Mouse (Mus musculus) frontal cortex, adult (tissue): ENCODE measurements at regions not wholly inside any gene's neighbourhood (a gene's known extent, or its start where the extent isn't known, plus 50 kb on each side); places are given as distances from the start of the nearest gene placed in this dataset.

Experiments
- ATAC-seq: cut with Nextera tagmentation; 2 replicates; pipeline ENCODE4 v1.9.2; 2017; ENCODE audit warnings: mild to moderate bottlenecking, moderate library complexity, mixed read lengths; ENCODE audit not compliant: low TSS enrichment

DNA sequence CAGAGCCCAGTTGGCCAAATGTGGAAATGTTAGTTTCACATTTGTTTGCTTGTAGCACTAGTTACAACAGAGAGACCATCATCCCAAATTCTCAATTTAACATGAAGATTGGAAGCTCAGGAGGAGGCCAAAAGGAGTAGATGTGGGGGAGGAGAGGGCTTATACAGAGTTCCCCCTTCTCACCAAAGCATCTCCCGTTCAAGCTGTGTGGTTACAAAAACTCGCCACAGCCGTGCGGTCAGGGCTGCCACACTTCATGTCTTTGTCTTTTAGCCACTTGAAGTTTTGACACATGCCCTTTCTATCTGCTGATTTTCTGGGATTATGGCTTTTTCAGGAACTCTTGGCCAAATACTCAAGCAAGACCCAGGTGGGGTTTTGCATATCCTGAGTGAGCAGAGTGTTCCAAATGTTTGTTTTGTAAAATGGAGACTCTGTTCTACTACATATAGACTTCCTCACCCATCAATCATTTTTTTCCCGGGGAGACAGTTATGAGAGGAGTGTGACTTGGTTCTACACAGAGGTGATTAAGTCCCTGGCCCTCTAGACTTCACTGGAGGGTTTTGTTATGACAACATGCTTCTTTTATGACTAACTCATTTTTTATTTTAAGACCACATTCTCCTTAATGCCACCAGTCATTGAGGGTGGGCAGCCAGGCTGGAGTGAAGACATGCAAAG, 605.4 kb upstream of the Sall1 start:
- ATAC-seq = no peak

- ATAC-seq = no peak
These were observed 603.0 kb upstream of the Sall1 start for GRCm38 (mm10) chr8:89646946-89647345.

GRCm38 (mm10) chr8:89641339-89641738, 597.4 kb upstream of the Sall1 start:
- ATAC-seq = no peak

- no peak for ATAC-seq
These were observed 590.9 kb upstream of the Sall1 start for GRCm38 (mm10) chr8:89634864-89635263.

- no peak for ATAC-seq
These were observed 588.3 kb upstream of the Sall1 start for GRCm38 (mm10) chr8:89632304-89632703.

GRCm38 (mm10) chr8:89630540-89630939, 586.6 kb upstream of the Sall1 start:
- ATAC-seq = no peak

DNA sequence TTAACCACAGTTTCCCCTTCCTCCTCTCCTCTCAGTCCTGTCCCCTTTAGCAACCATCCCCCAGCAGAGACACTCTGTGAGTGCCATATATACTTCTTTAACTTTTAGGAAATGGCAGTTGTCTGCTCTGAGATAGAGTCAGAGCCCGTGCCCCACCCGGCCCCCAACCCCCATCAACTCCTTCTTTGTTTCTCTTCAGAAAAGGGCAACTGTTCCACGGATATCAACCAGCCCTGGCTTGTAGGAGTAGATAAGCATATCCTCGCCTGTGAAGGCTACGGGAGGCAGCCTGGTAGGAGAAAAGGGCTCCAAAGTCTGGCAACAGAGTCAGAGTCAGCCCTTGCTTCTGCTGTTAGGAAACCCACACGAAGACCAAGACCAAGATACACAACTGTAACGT, 574.1 kb upstream of the Sall1 start:
- ATAC-seq = no peak

DNA sequence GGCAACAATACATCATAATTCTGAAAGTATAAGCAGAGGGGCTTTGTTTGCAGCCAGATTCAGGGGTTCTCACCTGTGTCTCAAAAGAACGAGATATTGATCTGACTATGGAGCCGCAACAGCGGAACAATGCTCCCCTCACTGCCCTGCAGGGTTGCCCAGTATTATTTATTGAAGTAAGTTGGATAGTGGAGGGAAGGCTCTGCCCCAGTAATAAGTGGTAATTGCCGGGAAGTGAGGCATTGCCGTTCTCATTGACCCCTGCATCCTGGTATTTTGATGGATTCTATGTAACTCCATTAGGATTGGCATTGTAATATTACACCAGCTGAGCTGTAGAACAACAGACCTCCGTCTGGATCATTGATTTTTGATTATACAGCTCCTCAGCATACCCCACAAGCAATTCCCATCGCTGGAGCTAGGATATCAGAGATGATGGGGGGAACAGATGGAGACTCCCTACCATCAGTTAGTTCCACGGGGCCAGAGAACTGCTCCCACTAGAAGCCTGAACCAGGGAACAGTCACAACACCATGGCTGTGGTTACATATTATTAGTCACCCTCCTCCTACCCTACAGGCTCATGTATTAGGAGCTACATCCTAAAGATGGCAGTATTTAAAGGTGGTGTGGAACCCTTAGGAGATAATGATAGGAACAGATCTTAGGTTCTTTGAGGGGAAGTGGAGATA, 572.0 kb upstream of the Sall1 start:
- no peak for ATAC-seq

GRCm38 (mm10) chr8:89609074-89609473, 565.1 kb upstream of the Sall1 start:
- ATAC-seq = no peak

- no peak for ATAC-seq
These were observed 562.0 kb upstream of the Sall1 start for GRCm38 (mm10) chr8:89605905-89606468.

DNA sequence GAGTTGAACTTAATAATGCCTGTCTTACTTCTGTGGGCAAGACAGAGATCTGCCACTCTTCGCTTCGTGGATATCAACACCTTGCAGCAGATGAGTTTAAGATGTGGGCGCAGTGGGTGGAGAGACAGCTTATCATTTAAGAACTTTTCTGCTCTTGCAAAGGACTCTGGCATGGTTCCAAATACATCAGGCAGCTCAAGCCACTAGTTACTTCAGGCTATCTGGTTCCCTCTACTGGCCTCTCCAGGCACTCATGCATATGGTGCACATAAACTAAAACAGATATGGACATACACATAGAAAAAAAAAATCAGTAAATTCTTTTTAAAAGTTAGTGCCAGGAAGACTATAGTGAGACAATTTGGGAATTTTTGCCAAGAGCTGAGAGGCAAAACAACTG, 560.5 kb upstream of the Sall1 start:
- no peak for ATAC-seq

GRCm38 (mm10) chr8:89596380-89596779, 552.4 kb upstream of the Sall1 start:
- ATAC-seq = no peak

DNA sequence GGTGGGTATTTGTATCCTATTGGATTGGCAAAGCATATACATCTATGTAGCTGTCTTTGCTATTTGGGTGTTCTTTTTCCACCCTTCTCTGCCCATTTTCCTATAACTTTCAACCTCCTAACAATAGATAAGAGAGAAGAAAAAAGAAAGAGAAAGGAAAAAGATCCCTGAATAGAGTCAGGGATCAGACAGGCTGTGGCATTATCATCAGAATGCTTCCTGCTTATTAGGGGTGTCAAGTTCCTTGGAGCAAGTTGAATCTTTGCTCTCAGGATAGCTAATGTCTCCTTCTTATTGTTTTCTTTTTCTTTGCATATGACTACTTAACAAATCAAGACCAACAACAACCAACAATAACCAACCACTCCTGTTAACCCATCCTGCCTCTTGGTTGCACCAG, 539.1 kb upstream of the Sall1 start:
- no peak for ATAC-seq

- no peak for ATAC-seq
These were observed 538.6 kb upstream of the Sall1 start for GRCm38 (mm10) chr8:89582566-89582965.

- peak; percentile 85; the same call in 1 of the 2 replicates for ATAC-seq
These were observed 527.9 kb upstream of the Sall1 start for GRCm38 (mm10) chr8:89571816-89572215.

- no peak for ATAC-seq
These were observed 526.8 kb upstream of the Sall1 start for GRCm38 (mm10) chr8:89570639-89571325.

DNA sequence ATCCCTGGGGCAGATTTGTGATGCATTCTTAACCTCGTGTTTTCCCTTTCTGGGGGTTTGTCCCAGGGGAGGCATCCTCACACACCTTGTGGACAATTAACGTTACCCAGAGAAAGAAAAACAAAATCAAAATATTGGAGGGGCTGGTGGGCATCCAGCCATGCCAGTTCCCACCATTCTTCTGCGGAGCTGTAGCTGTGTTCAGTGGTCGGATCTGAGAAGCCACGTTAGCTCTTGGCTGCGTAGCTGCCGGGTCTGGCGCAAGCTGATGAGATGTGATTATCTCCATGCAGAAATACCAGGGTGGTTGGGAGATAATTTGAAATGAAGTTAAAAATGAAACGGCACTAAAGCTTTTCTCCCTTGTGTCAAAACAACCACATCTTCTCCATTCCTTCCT, 525.4 kb upstream of the Sall1 start:
- ATAC-seq = peak; percentile 27; the same call in 1 of the 2 replicates

DNA sequence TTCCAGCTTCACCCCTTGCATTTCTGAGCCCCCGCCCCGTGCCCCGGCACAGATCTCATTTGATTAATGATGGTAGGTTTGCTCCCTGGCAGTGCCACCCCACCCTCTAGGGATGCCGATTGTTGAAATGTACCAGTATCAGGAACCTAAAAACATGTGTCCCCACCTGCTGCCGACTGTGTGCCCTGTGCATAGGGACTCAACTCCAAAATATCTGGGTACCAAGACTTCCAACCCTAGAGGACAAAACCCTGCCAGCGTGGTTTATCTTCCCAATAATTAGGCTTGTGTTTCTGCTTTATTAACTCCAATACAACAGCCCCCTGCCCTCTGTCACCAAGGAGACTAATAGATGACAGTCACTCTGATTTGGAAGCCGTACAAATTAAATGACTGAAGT, 524.7 kb upstream of the Sall1 start:
- ATAC-seq = no peak

GRCm38 (mm10) chr8:89566986-89567385, 523.0 kb upstream of the Sall1 start:
- no peak for ATAC-seq

DNA sequence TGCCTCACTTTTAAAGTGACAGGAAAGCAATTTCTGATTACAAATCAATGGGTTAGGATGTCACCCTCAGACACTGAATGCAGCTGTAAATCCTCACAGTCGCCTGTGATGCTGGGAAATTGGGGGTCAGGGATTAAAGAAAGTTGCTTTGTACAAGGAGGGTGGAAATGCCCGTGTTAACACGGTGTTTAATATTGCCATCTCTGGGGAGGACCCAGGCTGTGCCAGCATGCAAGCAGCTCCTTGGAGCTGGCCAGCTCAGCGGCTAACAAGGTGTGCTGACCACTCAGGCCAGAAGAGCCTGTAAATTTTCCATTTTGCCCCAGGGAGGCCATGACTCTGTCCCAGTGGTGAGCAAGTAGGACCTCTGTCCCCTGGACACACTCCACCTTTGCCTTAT, 522.5 kb upstream of the Sall1 start:
- ATAC-seq = no peak

- ATAC-seq = no peak
These were observed 521.3 kb upstream of the Sall1 start for GRCm38 (mm10) chr8:89565147-89565826.

GRCm38 (mm10) chr8:89563544-89563943, 519.6 kb upstream of the Sall1 start:
- ATAC-seq = no peak
